Mouse (Mus musculus): Measurements from ENCODE around the gene Gdpd3.

DNA sequence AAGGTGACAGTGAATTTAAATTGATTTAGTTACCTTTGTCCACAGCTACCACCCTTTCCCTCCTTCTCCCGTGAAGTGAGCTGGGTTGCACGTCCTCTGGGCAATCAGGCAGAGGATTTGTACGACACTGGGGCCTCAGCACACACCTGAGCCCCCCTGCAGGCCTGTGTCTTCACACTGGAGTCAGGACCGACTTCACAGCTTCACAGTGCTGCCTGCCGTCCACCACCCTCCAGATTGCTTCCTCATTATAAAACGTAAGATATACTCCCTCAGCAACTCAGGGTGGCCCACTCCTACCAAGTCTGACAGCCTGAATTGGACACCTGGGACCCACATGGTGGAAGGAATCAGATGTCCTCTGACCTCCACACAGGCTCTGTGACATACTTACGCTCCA is 7.6 kb upstream of the Gdpd3 start:
- no peak for TF ChIP-seq POLR2A (IDR thresholded peaks at IDR 0.05; ENCODE audit: borderline replicate concordance, low read depth, low read length)
- no peak for TF ChIP-seq CTCF (IDR thresholded peaks at IDR 0.05; ENCODE audit: low read depth, low read length)

Data from bone marrow macrophage, adult 2 months (primary cell).